Mouse (Mus musculus) olfactory bulb, adult 2 months (tissue): ENCODE data around the gene Morn3.

Experiments
- CTCF ChIP-seq: fragments of 200-500 bp; IDR thresholded peaks from 2 replicates; pipeline ENCODE4 v1.5.1; 2012; ENCODE audit warnings: low read depth, mild to moderate bottlenecking, low read length, moderate library complexity; ENCODE audit not compliant: insufficient read depth
- POLR2A ChIP-seq: fragments of 200-500 bp; IDR thresholded peaks from 2 replicates; pipeline ENCODE4 v1.6.1; 2012; ENCODE audit warnings: mild to moderate bottlenecking, low read depth, low read length, moderate library complexity; ENCODE audit not compliant: insufficient read depth

DNA sequence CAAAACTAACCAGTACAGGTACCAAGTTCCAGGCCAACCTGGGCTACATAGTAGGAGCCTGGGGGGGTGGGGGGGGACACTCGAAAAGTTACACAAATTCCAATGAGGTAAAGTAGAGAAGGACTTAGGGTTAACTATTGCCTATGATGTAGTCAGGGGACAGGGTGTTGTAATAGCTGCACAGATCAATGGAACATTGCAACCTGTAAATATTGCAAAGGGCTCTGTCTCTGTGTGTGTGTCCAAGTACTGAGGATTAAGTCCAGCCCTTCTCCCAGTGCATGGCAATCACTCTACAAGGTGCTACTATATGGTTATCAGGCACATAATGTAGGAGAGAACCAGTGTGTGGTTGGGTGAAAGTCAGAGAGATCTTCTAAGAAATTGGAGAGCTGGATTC is 45.9 kb downstream of the Morn3 start:
- TF ChIP-seq CTCF (no peak), POLR2A (no peak)
